Mouse (Mus musculus) kidney, postnatal 10 days (tissue): ENCODE data around the gene Apobec3.

Source experiments
- DNase-seq: peaks from one replicate; pipeline ENCODE4 v3.0.0; 2021; ENCODE audit warnings: mixed read lengths

Gene Apobec3

DNA sequence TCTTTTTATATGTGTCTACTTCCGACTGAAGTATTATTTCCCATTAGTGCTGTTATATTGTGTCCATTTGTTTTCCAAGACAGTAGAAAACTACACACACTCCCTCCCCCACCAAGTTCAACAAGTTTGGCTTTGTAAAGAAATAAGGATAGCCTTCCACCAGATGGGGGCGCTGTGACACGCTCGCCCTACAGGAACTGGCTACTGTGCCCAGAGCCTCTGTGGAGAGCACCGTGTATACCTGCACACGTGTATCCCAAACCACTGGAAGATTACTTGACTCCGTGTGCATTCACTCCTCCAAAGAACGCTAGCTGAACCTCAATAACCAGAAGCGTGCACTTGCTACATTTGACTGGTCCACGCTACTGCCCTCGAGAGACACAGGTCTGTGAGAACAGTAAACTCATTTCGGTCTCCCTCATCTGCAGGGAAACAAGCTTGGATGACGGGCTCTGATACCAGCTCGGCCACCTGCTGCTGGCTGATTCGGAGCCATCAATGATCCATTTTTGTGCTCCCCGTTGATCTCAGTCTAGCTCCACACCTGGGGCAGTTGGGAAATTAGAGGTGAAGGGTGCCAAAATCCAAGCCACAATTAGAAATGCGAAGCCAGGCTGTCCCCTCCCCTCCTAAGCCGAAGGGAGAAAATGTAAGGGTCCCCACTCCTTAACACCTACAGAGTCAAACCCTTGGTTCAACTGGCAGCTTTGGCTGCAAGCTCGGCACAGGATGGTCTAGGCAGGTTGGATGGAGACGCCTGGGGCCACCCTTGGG lies at the start of gene Apobec3:
Gene Apobec3 (plus strand): TSS at position 224 of the 777 bp plus-strand sequence.
- DNase-seq, result peak; percentile 85

DNA sequence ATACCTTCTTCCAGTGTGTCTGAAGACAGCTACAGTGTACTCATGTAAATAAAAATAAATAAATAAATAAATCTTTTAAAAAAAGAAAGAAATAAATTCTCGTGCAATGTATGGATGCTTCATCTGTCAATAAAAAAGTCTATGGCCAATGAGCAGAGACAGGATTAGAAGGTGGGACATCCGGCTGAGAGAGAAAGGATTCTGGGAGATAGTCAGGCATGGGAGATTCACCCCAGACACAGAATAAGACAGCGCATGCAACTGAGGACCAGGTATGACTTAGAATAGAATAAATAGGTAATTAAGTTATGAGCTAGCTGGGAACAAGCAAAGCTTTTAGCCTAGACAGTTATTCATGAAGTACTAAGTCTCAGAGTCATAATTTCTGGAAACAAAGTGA lies 48.5 kb upstream of the Apobec3 start:
- no peak for DNase-seq

DNA sequence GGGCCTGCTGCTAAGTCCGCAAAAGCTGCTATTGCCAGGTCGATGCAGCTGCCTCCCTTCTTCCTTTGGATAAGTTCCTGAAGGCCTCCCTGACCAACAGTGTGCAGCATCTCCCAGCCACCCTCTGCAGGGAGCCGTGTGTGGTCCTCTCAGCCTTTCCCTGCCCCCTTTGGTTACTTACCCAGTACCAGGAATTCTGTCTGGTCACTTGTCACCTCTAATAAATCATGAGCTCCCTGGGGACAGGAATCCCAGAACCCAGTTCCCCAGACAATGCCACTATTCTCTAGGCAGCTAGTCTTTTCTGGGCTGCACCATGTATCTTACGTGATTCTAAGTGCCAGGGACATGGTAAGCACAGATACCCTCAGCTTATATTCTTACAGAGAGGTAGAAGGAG lies 45.5 kb upstream of the Apobec3 start:
- peak; percentile 20 for DNase-seq

DNA sequence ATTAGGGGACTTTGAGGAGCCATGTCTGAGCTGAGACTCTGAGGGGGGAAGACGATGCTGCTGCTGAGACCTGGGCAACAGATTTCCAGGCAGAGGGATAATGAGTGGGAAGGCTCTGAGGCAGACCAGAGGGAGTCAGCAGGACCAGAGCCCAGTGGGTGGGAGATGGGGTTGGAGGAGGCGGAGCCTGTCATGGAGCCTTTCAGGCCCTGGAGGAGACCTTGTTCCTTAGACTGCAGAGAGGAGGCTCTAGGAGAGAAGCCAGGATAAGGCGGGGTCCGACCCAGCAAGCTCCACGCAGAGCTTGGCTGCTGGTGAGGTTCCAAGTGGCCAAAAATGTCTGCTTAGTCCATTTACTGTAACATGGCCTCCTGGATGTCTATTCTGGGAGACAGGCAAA lies 44.4 kb upstream of the Apobec3 start:
- peak; percentile 54 for DNase-seq

DNA sequence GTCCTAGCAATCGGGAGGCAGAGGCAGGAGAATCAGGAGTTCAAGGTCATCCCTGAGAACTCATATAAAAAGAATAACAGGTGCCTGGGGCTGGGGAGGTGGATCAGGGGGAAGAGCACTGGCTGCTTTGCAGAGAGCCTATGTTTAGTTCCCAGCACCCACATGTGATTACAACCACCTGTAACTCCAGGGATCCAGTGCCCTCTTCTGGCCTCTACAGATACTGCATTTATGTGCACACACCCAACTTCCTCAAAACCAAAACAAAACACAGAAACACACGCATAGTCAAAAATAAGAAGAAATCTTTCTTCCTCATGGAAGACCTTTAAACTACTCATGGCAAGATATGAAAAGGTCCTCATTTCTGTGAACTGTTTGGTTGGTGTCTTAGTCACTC lies 41.3 kb upstream of the Apobec3 start:
- DNase-seq, result no peak

DNA sequence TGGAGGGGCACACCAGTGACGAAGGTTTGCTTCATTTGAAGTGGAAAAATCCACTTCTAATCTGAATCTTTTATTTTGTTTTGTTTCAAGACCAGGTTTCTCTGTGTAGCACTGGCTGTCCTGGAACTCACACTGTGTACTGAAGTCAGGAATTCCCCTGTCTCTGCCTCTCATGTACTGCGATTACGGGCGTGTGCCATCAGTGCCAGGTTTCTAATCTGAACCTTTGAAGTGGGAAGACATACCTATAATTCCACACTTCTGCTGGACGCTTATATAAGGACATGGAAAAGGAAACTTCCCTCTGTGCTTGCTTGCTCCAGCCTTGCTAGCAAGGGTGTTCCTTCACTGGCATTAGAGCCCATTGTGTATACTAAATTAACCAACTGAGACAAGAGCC lies 32.5 kb upstream of the Apobec3 start:
- no peak for DNase-seq

DNA sequence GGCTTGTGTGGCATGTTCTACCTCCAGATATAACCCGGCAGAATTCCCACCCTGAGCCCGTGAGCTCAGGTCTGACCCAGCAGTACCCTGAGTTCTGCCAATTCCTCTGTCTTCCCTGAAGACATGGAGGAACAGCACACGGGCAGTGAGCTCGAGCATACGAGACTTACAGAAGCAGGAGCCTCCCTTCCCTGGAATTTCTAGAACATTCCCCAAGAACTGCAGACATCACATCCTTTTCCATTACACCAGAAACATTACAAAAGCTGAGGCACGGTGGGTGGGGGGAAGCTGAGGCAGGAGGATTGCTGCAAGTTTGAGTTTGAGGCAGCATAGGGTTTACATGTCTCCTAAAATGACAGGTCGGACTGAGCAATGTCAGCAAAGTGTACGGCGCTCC lies 31.6 kb upstream of the Apobec3 start:
- no peak for DNase-seq

DNA sequence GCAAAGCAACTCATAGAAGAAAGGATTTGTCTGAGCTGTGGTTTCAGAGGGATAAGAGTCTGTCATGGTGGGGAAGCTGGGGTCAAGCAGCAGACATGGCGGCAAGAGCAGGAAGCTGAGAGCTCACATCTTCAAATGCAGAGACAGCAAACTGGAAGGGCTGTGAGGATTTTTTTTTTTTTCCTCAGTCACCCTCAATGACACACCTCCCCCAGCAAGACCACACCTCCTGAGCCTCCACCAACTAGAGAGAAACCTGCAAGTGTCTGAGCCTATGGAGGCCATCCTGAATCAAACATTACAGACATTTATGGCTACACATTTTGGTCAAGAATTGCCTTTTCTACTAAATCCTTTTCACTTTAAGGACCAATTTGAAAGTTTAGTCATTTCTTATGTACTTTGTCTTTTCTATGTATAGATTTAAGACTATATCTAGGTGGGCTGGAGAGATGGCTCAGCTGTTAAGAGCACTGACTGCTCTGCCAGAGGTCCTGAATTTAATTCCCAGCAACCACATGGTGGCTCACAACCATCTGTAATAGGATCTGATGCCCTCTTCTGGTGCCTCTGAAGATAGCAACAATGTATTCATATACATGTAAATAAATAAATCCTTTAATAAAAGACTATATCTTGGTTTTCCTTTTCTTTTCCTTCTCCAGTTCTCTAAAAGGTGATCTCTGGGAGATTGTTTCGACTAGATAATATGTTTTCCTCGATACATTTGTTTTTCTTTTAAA lies 24.0 kb upstream of the Apobec3 start:
- no peak for DNase-seq

DNA sequence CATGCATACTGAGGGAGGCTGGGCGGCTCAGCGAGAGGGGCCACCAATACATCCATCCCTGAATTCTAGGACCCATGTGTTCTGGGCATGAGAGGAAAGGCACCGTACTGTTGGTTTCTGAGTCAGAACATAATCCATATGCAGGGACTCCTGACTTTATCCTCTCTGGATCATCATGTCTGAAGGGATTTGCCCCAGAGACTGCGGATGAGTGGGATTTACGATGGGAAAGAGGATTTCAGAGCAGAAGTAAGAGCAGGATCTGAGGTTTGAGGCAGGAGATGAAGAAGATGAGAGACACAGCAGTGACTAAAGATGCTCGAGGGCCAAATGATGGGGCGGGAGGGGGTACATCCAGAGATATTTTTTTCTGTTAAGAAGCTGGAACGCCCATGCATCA lies 17.9 kb upstream of the Apobec3 start:
- no peak for DNase-seq

DNA sequence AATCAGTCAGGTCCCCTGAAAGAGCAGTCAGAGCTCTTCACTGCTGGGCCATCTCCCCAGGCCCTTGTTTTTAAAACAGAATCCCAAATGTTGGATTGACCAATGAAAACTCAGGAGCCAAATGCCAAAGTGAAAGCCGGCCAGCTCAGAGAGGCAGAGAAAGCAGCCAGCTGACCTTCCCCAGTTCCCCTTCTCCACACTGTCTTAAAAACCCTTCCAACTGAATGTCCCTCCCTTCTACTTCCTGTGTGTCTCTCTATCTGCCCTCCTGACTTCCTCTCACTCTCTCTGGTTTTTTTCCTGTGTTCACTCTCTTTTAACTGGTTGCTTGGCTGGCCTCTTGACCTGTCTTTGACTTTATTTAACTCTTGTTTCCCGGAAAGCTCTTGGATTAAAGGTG lies 17.5 kb upstream of the Apobec3 start:
- no peak for DNase-seq

DNA sequence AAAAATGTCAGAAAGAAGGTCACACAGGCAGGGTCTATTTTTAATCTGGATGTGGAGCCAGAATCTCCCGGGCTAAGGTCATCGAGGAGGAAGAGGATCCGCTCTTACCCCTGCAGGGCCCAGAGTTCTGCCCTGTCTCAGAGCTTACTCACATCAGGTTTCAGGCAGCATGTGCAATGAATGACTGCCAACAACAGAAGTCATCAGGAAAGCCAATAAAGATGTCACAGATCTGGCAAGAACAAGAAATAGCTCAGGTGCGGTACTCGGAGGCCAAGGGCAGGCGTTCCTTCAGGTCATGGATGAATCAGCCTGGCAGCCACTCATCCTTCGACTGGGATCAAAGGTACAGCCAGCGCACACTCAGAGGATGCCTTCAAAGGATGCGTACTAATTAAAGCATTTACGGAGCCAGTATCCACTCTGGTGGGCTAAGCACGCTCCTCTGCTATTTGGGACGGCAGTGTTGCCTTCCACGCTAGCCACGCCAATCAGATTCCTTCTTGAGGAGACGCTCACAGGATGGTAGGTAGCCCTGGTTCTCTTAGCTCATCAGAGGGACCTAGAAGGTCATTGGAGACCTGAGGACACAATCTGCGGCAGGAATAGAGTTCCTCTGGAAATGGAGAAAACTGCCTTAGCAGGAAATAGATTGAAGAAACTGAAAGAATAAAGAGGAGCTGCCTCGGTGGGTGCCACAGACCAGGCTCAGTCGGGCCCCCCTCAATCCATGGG lies 16.0 kb upstream of the Apobec3 start:
- no peak for DNase-seq

DNA sequence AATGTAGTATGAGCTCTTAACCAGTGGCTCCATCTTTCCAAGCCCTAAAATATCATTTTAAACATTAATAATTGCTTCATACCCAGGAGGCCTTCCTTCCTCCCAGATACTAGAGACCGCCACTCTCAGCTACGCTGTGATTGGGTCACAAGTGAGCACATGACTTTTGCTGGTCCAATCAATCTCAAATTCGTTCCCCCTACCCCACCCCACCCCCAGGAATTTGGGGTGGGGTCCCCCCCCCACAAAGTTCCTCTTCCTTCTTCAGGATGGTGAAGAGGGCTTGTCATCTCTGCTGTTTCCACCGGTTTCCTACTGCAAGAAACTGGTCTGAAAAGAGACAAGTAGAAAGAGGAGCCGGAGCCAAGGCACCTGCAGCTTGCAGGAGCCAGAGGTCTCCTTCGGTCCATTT lies 12.7 kb upstream of the Apobec3 start:
- peak; percentile 67 for DNase-seq

DNA sequence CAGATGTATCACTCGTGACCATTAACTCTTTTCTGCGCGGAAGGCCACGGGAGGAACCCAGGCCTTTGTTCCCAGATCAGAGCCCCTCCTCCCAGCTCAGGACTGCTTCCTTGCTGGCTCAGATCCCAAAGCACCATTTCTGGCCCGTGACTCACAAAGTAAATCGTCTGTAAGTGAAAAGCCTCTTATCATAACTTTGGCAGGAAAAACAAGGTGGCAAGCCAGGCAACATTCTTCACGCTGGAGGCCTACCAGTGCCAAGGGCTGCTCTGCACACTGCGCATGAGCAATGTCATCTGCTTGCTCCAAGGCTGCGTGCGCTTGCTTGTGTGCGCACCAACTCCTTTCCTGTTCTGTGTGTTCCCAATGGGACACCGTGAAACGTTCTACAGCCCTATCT lies 12.1 kb upstream of the Apobec3 start:
- DNase-seq, result peak; percentile 87

DNA sequence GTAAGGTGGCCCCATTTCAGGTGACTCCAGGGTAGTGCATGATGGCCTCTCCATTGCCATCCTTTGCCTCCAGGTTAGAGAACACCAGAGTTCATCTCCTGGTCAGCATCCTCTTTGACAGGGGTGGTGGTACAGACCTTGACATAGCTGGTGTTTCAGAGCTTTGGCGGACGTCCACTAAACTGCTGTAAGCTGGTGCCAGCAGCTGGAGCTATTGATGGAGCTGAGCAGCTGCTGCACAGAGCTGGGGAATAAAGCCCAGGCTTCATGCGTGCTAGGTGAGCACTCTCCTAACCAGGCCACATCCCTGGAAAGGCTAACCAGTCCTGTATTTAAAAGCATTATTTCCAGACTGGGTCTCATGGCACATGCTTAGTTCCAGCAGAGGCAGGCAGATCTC lies 11.0 kb upstream of the Apobec3 start:
- no peak for DNase-seq

DNA sequence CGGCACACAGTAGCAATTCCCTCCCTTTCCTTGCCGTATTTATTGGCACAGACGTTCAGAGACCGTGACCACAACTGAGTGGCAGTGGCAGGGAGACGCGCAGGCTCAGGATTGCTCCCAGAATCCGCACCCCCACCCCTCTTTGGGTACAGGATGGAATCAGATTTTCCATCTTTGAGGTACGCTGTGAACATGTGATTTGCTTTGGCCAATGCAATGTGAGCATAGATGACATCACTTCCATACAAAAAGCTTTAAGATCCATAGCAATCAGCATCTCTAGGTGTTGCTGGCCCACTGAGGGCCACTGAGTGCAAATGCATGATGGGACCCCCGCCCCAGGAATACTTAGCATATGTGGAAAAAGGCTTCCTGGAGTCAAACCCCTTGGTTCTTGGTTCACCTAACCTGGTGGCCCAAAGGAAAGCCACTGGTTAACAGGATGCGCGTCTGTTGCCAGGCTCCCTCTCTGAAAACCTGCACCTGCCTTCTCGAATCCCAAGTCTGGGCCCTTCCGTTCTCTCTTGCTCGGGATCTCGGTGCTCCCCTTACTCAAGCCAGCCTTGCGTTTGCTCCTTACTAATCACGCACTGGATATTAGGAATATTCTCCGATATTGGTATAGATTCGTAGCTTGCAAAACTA lies 8.7 kb upstream of the Apobec3 start:
- DNase-seq, result peak; percentile 39

DNA sequence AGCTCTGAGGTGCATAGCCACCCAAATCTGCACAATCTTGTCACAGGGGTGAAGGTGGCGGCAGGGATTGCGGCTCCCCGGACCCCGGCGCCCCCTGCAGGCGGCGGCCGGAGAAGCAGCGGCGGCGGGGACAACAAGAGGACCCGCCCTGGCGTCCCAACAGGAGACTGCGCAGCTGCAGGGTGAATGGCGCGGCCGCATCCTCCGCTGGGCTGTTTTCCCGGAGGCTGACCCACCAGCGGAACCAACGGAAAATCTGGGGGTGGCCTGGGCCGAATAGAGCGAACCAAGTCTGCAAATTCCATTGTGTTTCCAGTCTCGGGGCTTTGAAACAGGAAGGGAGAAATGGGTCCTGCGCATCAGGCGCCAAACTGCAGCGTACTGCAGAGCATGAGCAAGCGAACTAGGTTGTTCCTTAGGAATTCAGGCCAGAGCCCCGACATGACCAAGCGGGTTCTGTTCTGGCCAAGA lies 8.1 kb upstream of the Apobec3 start:
- DNase-seq, result peak; percentile 97

DNA sequence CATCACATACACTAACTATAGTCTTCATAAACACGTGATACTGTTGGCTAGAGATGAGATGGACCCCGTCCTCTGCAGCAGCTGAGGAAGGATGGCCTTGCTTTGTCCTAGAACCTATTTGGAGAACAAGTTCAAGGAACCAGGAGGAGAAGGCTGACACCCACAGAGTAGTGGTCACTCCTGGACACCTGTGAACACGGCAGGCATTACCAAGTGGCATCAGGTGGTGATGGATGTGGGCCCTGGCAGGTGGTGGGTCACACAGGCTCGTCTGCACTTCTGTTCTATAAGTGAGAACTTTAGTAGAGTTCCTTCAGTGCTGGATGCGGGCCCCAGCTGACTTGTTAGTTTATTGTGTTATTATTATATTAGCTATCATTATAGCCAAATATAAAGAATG lies 6.6 kb upstream of the Apobec3 start:
- no peak for DNase-seq

DNA sequence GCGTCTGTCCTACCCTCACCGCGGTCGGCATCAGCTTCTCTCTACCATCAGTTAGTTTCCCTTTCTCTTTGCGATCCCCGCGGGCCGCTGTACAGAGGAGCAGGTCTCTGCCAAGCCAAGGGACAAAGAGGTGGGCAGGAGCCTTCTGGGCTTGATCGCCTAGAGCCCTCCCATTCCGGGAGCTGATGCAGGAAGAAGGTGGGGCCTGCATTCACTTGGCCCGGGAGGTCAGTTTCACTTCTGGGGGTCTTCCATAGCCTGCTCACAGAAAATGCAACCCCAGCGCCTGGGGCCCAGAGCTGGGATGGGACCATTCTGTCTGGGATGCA lies 718 bp downstream of the Apobec3 start:
- DNase-seq, result peak; percentile 81

DNA sequence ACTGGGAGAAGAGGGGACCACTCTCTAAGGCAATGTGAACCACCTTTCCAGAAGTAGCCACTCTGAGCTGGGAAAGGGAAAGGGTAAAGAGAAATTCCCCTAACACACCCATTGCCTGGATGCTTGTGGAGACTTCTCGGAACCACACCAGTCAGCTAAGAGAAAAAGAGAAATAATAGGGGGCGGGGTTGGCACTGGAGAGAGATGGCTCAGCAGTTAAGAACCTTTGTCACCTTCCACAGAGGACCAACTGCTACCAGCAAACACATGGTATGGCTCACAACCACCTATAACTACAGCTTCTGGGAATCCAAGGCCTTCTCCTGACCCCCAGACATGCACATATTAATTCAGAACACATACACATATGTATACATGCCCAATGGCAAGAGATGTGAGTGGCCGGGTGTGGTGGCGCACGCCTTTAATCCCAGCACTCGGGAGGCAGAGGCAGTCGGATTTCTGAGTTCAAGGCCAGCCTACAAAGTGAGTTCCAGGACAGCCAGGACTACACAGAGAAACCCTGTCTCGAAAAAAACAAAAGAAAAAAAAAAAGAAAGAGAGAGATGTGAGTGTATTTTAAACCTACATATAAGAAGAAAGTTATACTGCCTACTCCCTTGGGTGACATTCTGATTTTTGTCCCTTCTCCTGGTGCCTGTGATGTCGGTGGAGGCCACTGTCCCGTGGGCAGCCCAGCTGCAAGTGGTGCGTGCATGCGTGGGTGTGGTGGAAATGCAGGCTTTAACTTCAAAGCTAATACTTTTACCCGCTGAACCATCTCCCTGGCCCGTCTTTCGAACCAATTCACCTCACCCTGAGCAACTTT lies 1.8 kb downstream of the Apobec3 start:
- no peak for DNase-seq

DNA sequence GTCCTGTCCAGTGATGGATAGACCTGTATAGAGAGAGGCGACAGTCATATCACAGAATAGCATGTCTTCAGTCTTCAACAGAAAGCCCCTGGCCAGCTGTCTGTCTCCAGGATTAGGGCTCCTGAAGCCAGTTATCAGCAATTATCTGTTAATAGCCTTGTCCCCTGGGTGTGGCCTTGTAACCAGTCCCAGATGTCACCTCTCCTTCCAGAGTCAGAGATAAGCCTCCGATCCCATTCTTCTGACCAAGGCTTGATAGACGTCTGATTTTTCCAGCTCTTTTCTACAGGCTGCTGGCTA lies 2.3 kb downstream of the Apobec3 start:
- no peak for DNase-seq

DNA sequence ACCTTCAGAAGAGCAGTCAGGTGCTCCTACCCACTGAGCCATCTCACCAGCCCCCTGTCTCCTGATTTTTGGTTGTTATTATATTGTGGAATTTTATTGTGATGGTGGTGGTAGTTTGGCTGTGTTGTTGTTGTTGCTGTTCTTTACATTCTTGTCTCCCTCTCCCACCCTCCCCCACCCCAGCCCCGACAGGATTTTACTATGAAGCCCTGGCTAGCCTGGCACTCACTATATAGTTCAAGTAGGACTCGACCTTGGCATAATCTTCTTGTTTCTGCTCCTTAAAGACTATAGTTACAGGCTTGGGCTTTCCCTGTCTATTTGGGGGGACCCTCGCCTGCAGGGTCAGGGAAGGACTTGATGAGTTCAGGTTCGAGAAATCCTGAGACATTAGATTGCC lies 2.9 kb downstream of the Apobec3 start:
- no peak for DNase-seq
